Mouse (Mus musculus): ENCODE measurements at regions not wholly inside any gene's neighbourhood (a gene's known extent, or its start where the extent isn't known, plus 50 kb on each side); places are given as distances from the start of the nearest gene placed in this dataset.

- Histone ChIP-seq H3K4me2 (ENCODE audit: low read depth, severe bottlenecking) (no peak overlapping the region), H3K9ac (ENCODE audit: low read length) (no peak overlapping the region), H3K9me3 (ENCODE audit: control insufficient read depth, low read length) (no peaks in the 10 kb centered on the region), H3K27ac (replicated peaks; ENCODE audit: low read depth, low read length) (no peak overlapping the region), H3K27me3 (ENCODE audit: control insufficient read depth, insufficient read depth, low read length) (no peaks in the 10 kb centered on the region), H3K4me1 (ENCODE audit: control insufficient read depth, insufficient read depth, low read length) (0 out of 2 replicates have a peak, but pooled peaks cover 3% of the 10 kb centered on the region), H3K36me3 (ENCODE audit: control insufficient read depth, insufficient read depth, low read length) (no peaks in the 10 kb centered on the region), H3K4me3 (ENCODE audit: low read depth, low read length) (no peak overlapping the region)
- ATAC-seq (ENCODE audit: insufficient number of reproducible peaks, low FRiP score, low TSS enrichment, low read depth): no peak
- 89% methylated on average over 5 of the region's 5 CpGs for WGBS
- no peak for DNase-seq (ENCODE audit: low spot score)
Measured at GRCm38 (mm10) chr6:117497904-117498303, 329.6 kb downstream of the Cxcl12 start.

- 0 out of 2 replicates have a peak, but pooled peaks cover 5% of the 10 kb centered on the region for H3K4me1 ChIP-seq (ENCODE audit: control insufficient read depth, insufficient read depth, low read length)
- H3K4me3 ChIP-seq (ENCODE audit: low read depth, low read length): no peak overlapping the region
- no peak for ATAC-seq (ENCODE audit: insufficient number of reproducible peaks, low FRiP score, low TSS enrichment, low read depth)
- no peak overlapping the region for H3K4me2 ChIP-seq (ENCODE audit: low read depth, severe bottlenecking)
- H3K27me3 ChIP-seq (ENCODE audit: control insufficient read depth, insufficient read depth, low read length): no peaks in the 10 kb centered on the region
- H3K36me3 ChIP-seq (ENCODE audit: control insufficient read depth, insufficient read depth, low read length): no peaks in the 10 kb centered on the region
- H3K27ac ChIP-seq (replicated peaks; ENCODE audit: low read depth, low read length): no peak overlapping the region
- H3K9ac ChIP-seq (ENCODE audit: low read length): no peak overlapping the region
- WGBS: 67% methylated on average over 5 of the region's 5 CpGs
- no peak for DNase-seq (ENCODE audit: low spot score)
- no peaks in the 10 kb centered on the region for H3K9me3 ChIP-seq (ENCODE audit: control insufficient read depth, low read length)
Measured at GRCm38 (mm10) chr6:117502346-117502745, 334.0 kb downstream of the Cxcl12 start.

- H3K27ac ChIP-seq (replicated peaks; ENCODE audit: low read depth, low read length): no peak overlapping the region
- no peak for DNase-seq (ENCODE audit: low spot score)
- no peaks in the 10 kb centered on the region for H3K27me3 ChIP-seq (ENCODE audit: control insufficient read depth, insufficient read depth, low read length)
- WGBS: 78% methylated on average over 10 of the region's 10 CpGs
- H3K4me3 ChIP-seq (ENCODE audit: low read depth, low read length): no peak overlapping the region
- no peak overlapping the region for H3K9ac ChIP-seq (ENCODE audit: low read length)
- H3K9me3 ChIP-seq (ENCODE audit: control insufficient read depth, low read length): no peaks in the 10 kb centered on the region
- H3K4me1 ChIP-seq (ENCODE audit: control insufficient read depth, insufficient read depth, low read length): 0 out of 2 replicates have a peak, but pooled peaks cover 8% of the 10 kb centered on the region
- no peaks in the 10 kb centered on the region for H3K36me3 ChIP-seq (ENCODE audit: control insufficient read depth, insufficient read depth, low read length)
- no peak for ATAC-seq (ENCODE audit: insufficient number of reproducible peaks, low FRiP score, low TSS enrichment, low read depth)
- no peak overlapping the region for H3K4me2 ChIP-seq (ENCODE audit: low read depth, severe bottlenecking)
Measured at GRCm38 (mm10) chr6:117504771-117505170, 336.2 kb upstream of the Zfp637 start.

DNA sequence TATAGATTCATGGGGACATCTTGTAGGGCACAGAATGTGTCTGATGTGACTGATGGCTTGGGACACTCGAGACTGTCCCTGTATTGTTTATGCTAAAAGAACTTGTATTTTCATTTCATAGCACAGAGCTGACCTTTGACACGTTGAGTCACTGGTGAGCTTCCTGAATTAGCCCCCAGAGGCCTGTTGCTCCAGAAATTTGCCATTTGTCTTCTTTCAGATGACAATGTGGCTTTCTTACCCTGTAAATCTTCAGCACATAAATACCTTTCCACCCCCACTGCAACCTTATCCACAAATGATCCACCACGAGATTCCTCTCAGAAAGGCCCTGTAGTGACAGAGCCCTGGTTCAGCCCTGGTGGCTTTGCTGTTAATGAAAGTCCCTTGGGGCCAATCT is 335.5 kb upstream of the Zfp637 start:
- H3K27me3 ChIP-seq (ENCODE audit: control insufficient read depth, insufficient read depth, low read length): no peaks in the 10 kb centered on the region
- H3K36me3 ChIP-seq (ENCODE audit: control insufficient read depth, insufficient read depth, low read length): no peaks in the 10 kb centered on the region
- peak; percentile 24 for DNase-seq (ENCODE audit: low spot score)
- H3K4me2 ChIP-seq (ENCODE audit: low read depth, severe bottlenecking): no peak overlapping the region
- no peaks in the 10 kb centered on the region for H3K9me3 ChIP-seq (ENCODE audit: control insufficient read depth, low read length)
- H3K4me1 ChIP-seq (ENCODE audit: control insufficient read depth, insufficient read depth, low read length): 0 out of 2 replicates have a peak, but pooled peaks cover 5% of the 10 kb centered on the region
- no peak for ATAC-seq (ENCODE audit: insufficient number of reproducible peaks, low FRiP score, low TSS enrichment, low read depth)
- no peak overlapping the region for H3K27ac ChIP-seq (replicated peaks; ENCODE audit: low read depth, low read length)
- 54% methylated on average over 3 of the region's 3 CpGs for WGBS
- H3K4me3 ChIP-seq (ENCODE audit: low read depth, low read length): no peak overlapping the region
- H3K9ac ChIP-seq (ENCODE audit: low read length): no peak overlapping the region

GRCm38 (mm10) chr6:117506619-117507018 is 334.4 kb upstream of the Zfp637 start:
- H3K4me3 ChIP-seq (ENCODE audit: low read depth, low read length): no peak overlapping the region
- DNase-seq (ENCODE audit: low spot score) (no peak), ATAC-seq (ENCODE audit: insufficient number of reproducible peaks, low FRiP score, low TSS enrichment, low read depth) (no peak)
- no peak overlapping the region for H3K4me2 ChIP-seq (ENCODE audit: low read depth, severe bottlenecking)
- no peaks in the 10 kb centered on the region for H3K36me3 ChIP-seq (ENCODE audit: control insufficient read depth, insufficient read depth, low read length)
- WGBS: 56% methylated on average over 7 of the region's 7 CpGs
- H3K27ac ChIP-seq (replicated peaks; ENCODE audit: low read depth, low read length): no peak overlapping the region
- no peaks in the 10 kb centered on the region for H3K27me3 ChIP-seq (ENCODE audit: control insufficient read depth, insufficient read depth, low read length)
- H3K9ac ChIP-seq (ENCODE audit: low read length): no peak overlapping the region
- H3K4me1 ChIP-seq (ENCODE audit: control insufficient read depth, insufficient read depth, low read length): 0 out of 2 replicates have a peak, but pooled peaks cover 5% of the 10 kb centered on the region
- no peaks in the 10 kb centered on the region for H3K9me3 ChIP-seq (ENCODE audit: control insufficient read depth, low read length)

GRCm38 (mm10) chr6:117508860-117509259 is 332.1 kb upstream of the Zfp637 start:
- Histone ChIP-seq H3K9ac (ENCODE audit: low read length) (no peak overlapping the region), H3K4me1 (ENCODE audit: control insufficient read depth, insufficient read depth, low read length) (0 out of 2 replicates have a peak, but pooled peaks cover 5% of the 10 kb centered on the region), H3K9me3 (ENCODE audit: control insufficient read depth, low read length) (no peaks in the 10 kb centered on the region), H3K36me3 (ENCODE audit: control insufficient read depth, insufficient read depth, low read length) (no peaks in the 10 kb centered on the region), H3K27me3 (ENCODE audit: control insufficient read depth, insufficient read depth, low read length) (no peaks in the 10 kb centered on the region), H3K4me2 (ENCODE audit: low read depth, severe bottlenecking) (no peak overlapping the region), H3K27ac (replicated peaks; ENCODE audit: low read depth, low read length) (no peak overlapping the region), H3K4me3 (ENCODE audit: low read depth, low read length) (no peak overlapping the region)
- 57% methylated on average over 6 of the region's 6 CpGs for WGBS
- no peak for ATAC-seq (ENCODE audit: insufficient number of reproducible peaks, low FRiP score, low TSS enrichment, low read depth)
- no peak for DNase-seq (ENCODE audit: low spot score)

DNA sequence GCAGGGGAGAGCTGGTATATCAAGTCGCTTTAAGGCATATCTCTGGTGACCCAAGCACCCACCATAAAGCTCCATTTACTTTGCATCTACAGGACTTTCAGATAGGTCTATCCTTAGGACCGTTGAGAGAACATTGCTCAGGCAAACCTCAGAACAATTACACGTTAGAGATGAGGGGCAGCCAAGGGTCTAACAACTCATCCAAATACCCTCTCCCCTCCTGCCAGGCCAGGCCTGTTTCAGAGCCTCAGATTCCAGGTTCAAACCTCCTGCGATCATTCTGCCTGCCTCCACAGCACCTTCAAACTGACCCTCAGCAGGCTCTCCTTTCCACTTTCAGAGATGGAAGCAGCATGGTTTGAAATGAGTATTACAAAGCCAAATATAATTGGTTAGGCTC is 331.0 kb upstream of the Zfp637 start:
- no peak overlapping the region for H3K4me2 ChIP-seq (ENCODE audit: low read depth, severe bottlenecking)
- ATAC-seq (ENCODE audit: insufficient number of reproducible peaks, low FRiP score, low TSS enrichment, low read depth): no peak
- no peak overlapping the region for H3K4me3 ChIP-seq (ENCODE audit: low read depth, low read length)
- no peaks in the 10 kb centered on the region for H3K36me3 ChIP-seq (ENCODE audit: control insufficient read depth, insufficient read depth, low read length)
- H3K9me3 ChIP-seq (ENCODE audit: control insufficient read depth, low read length): no peaks in the 10 kb centered on the region
- H3K27me3 ChIP-seq (ENCODE audit: control insufficient read depth, insufficient read depth, low read length): no peaks in the 10 kb centered on the region
- H3K4me1 ChIP-seq (ENCODE audit: control insufficient read depth, insufficient read depth, low read length): 0 out of 2 replicates have a peak, but pooled peaks cover 5% of the 10 kb centered on the region
- no peak overlapping the region for H3K27ac ChIP-seq (replicated peaks; ENCODE audit: low read depth, low read length)
- DNase-seq (ENCODE audit: low spot score): no peak
- WGBS: 90% methylated on average over 4 of the region's 4 CpGs
- H3K9ac ChIP-seq (ENCODE audit: low read length): no peak overlapping the region

DNA sequence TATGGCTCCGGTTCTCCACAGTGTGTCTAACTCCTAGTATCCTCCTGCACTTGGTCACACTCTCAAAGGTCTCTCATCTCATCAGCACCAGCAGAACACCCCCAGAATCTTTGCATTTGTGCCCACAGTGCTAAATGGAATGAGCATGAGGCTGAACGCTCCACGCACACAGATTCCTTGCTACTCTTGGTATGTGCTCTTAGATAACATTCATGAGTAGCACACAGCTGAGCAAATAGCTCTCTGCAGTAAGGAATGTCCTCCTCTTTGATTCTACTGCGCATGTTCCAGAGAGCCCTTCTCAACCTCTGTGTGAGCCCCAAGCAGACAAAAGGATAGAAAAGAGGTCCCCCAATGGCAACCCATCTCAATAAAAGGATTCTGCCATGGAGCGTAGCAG is 326.1 kb upstream of the Zfp637 start:
- no peak overlapping the region for H3K9ac ChIP-seq (ENCODE audit: low read length)
- H3K4me3 ChIP-seq (ENCODE audit: low read depth, low read length): no peak overlapping the region
- ATAC-seq (ENCODE audit: insufficient number of reproducible peaks, low FRiP score, low TSS enrichment, low read depth) (no peak), DNase-seq (ENCODE audit: low spot score) (no peak)
- no peak overlapping the region for H3K27ac ChIP-seq (replicated peaks; ENCODE audit: low read depth, low read length)
- H3K4me2 ChIP-seq (ENCODE audit: low read depth, severe bottlenecking): no peak overlapping the region
- no peaks in the 10 kb centered on the region for H3K9me3 ChIP-seq (ENCODE audit: control insufficient read depth, low read length)
- no peaks in the 10 kb centered on the region for H3K36me3 ChIP-seq (ENCODE audit: control insufficient read depth, insufficient read depth, low read length)
- no peaks in the 10 kb centered on the region for H3K27me3 ChIP-seq (ENCODE audit: control insufficient read depth, insufficient read depth, low read length)
- WGBS: 90% methylated on average over 5 of the region's 5 CpGs
- H3K4me1 ChIP-seq (ENCODE audit: control insufficient read depth, insufficient read depth, low read length): no peaks in the 10 kb centered on the region

- Histone ChIP-seq H3K4me3 (ENCODE audit: low read depth, low read length) (no peak overlapping the region), H3K27ac (replicated peaks; ENCODE audit: low read depth, low read length) (no peak overlapping the region), H3K9ac (ENCODE audit: low read length) (no peak overlapping the region), H3K27me3 (ENCODE audit: control insufficient read depth, insufficient read depth, low read length) (no peaks in the 10 kb centered on the region), H3K9me3 (ENCODE audit: control insufficient read depth, low read length) (no peaks in the 10 kb centered on the region), H3K4me1 (ENCODE audit: control insufficient read depth, insufficient read depth, low read length) (no peaks in the 10 kb centered on the region), H3K4me2 (ENCODE audit: low read depth, severe bottlenecking) (no peak overlapping the region), H3K36me3 (ENCODE audit: control insufficient read depth, insufficient read depth, low read length) (no peaks in the 10 kb centered on the region)
- ATAC-seq (ENCODE audit: insufficient number of reproducible peaks, low FRiP score, low TSS enrichment, low read depth) (no peak), DNase-seq (ENCODE audit: low spot score) (no peak)
- WGBS: 82% methylated on average over 7 of the region's 7 CpGs
Measured at GRCm38 (mm10) chr6:117516906-117517305, 324.1 kb upstream of the Zfp637 start.

All from limb, embryonic 11.5 days (tissue).